Mouse (Mus musculus): ENCODE results near the gene Ugt1a5. TPM values are rescaled to one million over a fixed set of nuclear protein-coding genes. Genes with fewer than 3 reads are reported as not detected.
A peak's percentile ranks its signal among the peaks of the same experiment; 100 is the strongest.
"Not testable (repeated sequence)": the region's sequence is repeated elsewhere in the genome, so short reads cannot be mapped to it uniquely, and the experiment has no call there.

Gene Ugt1a5
- 0.26 TPM in 1 of 2 replicates, not detected in the other for total RNA-seq (2014; rRNA removed)
- polyA plus RNA-seq (2015; fragmentation: Nextera tagmentation; extraction: Ambion mirVana) = not detected in 2 replicates

GRCm38 (mm10) chr1:88165711-88166110 lies at the start of gene Ugt1a5:
Gene Ugt1a5 (plus strand): TSS chr1:88166012.
- Histone ChIP-seq H3K4me2 (ENCODE audit: low read depth, low read length) (no peak within 1 kb of the TSS), H3K4me1 (ENCODE audit: insufficient read depth, low read length) (no peaks in the 10 kb centered on the region), H3K9me3 (ENCODE audit: low read length) (no peaks in the 10 kb centered on the region), H3K9ac (replicated peaks; ENCODE audit: low read length) (no peak within 1 kb of the TSS), H3K27ac (no peak within 1 kb of the TSS), H3K27me3 (ENCODE audit: insufficient read depth, low read length) (no peaks in the 10 kb centered on the region), H3K4me3 (ENCODE audit: low read length) (no peak within 1 kb of the TSS), H3K36me3 (ENCODE audit: insufficient read depth, low read length) (no peaks in the 10 kb centered on the region)
- WGBS = 79% methylated on average over 5 of the region's 5 CpGs
- DNase-seq (ENCODE audit: low spot score) (no peak), ATAC-seq (no peak)
- no peak for TF ChIP-seq CTCF (IDR thresholded peaks at IDR 0.05; ENCODE audit: low read depth)

DNA sequence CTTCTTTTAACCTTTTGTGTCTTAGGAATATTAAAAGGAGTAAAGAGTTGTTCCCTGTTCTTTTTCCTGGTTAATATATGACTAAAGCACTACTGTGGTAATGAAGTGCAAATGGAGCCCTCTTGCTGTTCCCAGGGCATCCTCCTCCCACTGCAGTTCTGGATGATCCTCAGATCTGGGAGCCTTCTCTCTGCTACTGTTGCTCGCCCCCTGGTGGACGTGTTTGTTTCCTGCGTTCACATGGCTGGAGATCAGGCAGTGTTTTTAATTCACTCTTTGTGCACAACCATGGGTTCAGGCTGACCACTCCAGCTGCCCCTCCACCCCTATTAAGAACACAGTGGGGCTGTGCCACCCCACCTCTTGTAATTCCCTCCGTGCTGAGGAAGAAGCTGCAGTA lies 45.3 kb upstream of the Ugt1a5 start:
- H3K4me1 ChIP-seq (ENCODE audit: insufficient read depth, low read length); H3K36me3 ChIP-seq (ENCODE audit: insufficient read depth, low read length); ATAC-seq; H3K4me2 ChIP-seq (ENCODE audit: low read depth, low read length); H3K9me3 ChIP-seq (ENCODE audit: low read length); H3K27ac ChIP-seq; H3K4me3 ChIP-seq (ENCODE audit: low read length); H3K9ac ChIP-seq (replicated peaks; ENCODE audit: low read length); DNase-seq (ENCODE audit: low spot score); H3K27me3 ChIP-seq (ENCODE audit: insufficient read depth, low read length): not testable (repeated sequence)
- 19% methylated on average over 4 of the region's 4 CpGs for WGBS
- peak; percentile 33; the same call in 1 of the 2 replicates for TF ChIP-seq CTCF (IDR thresholded peaks at IDR 0.05; ENCODE audit: low read depth)

- not testable (repeated sequence) for H3K27me3 ChIP-seq (ENCODE audit: insufficient read depth, low read length); ATAC-seq; H3K4me3 ChIP-seq (ENCODE audit: low read length); H3K36me3 ChIP-seq (ENCODE audit: insufficient read depth, low read length); H3K27ac ChIP-seq; H3K9ac ChIP-seq (replicated peaks; ENCODE audit: low read length); H3K4me1 ChIP-seq (ENCODE audit: insufficient read depth, low read length); H3K9me3 ChIP-seq (ENCODE audit: low read length); H3K4me2 ChIP-seq (ENCODE audit: low read depth, low read length)
- DNase-seq (ENCODE audit: low spot score) = peak; percentile 3
- no CpG with 5 or more reads among the region's 1 CpGs for WGBS
- peak; percentile 43; the same call in 1 of the 2 replicates for TF ChIP-seq CTCF (IDR thresholded peaks at IDR 0.05; ENCODE audit: low read depth)
Measured at GRCm38 (mm10) chr1:88121521-88121920, 44.3 kb upstream of the Ugt1a5 start.

- not testable (repeated sequence) for H3K4me2 ChIP-seq (ENCODE audit: low read depth, low read length); H3K27me3 ChIP-seq (ENCODE audit: insufficient read depth, low read length); ATAC-seq; H3K27ac ChIP-seq; H3K9me3 ChIP-seq (ENCODE audit: low read length); DNase-seq (ENCODE audit: low spot score); H3K9ac ChIP-seq (replicated peaks; ENCODE audit: low read length); H3K4me3 ChIP-seq (ENCODE audit: low read length); H3K4me1 ChIP-seq (ENCODE audit: insufficient read depth, low read length); H3K36me3 ChIP-seq (ENCODE audit: insufficient read depth, low read length)
- WGBS = 85% methylated on average over 4 of the region's 4 CpGs
- peak; percentile 40; the same call in 1 of the 2 replicates for TF ChIP-seq CTCF (IDR thresholded peaks at IDR 0.05; ENCODE audit: low read depth)
Measured at GRCm38 (mm10) chr1:88125827-88126360, 39.9 kb upstream of the Ugt1a5 start.

GRCm38 (mm10) chr1:88129091-88129490 lies 36.7 kb upstream of the Ugt1a5 start:
- H3K9ac ChIP-seq (replicated peaks; ENCODE audit: low read length); H3K4me2 ChIP-seq (ENCODE audit: low read depth, low read length); H3K4me3 ChIP-seq (ENCODE audit: low read length); ATAC-seq; H3K9me3 ChIP-seq (ENCODE audit: low read length); H3K36me3 ChIP-seq (ENCODE audit: insufficient read depth, low read length); H3K27ac ChIP-seq; DNase-seq (ENCODE audit: low spot score); H3K4me1 ChIP-seq (ENCODE audit: insufficient read depth, low read length); H3K27me3 ChIP-seq (ENCODE audit: insufficient read depth, low read length): not testable (repeated sequence)
- WGBS = 88% methylated on average over 2 of the region's 2 CpGs

GRCm38 (mm10) chr1:88130223-88130622 lies 35.6 kb upstream of the Ugt1a5 start:
- not testable (repeated sequence) for H3K9ac ChIP-seq (replicated peaks; ENCODE audit: low read length); H3K9me3 ChIP-seq (ENCODE audit: low read length); H3K4me3 ChIP-seq (ENCODE audit: low read length); H3K27me3 ChIP-seq (ENCODE audit: insufficient read depth, low read length); H3K4me2 ChIP-seq (ENCODE audit: low read depth, low read length); ATAC-seq; H3K36me3 ChIP-seq (ENCODE audit: insufficient read depth, low read length); H3K4me1 ChIP-seq (ENCODE audit: insufficient read depth, low read length); DNase-seq (ENCODE audit: low spot score); H3K27ac ChIP-seq
- 81% methylated on average over 1 of the region's 1 CpGs for WGBS

GRCm38 (mm10) chr1:88133908-88134456 lies 31.8 kb upstream of the Ugt1a5 start:
- WGBS = 37% methylated on average over 3 of the region's 3 CpGs

GRCm38 (mm10) chr1:88134457-88135011 lies 31.3 kb upstream of the Ugt1a5 start, which contains the start of gene Ugt1a6a:
Gene Ugt1a6a (plus strand): TSS chr1:88134809.
- not testable (repeated sequence) for H3K4me3 ChIP-seq (ENCODE audit: low read length); H3K4me2 ChIP-seq (ENCODE audit: low read depth, low read length); H3K9ac ChIP-seq (replicated peaks; ENCODE audit: low read length); H3K4me1 ChIP-seq (ENCODE audit: insufficient read depth, low read length); H3K36me3 ChIP-seq (ENCODE audit: insufficient read depth, low read length); H3K27me3 ChIP-seq (ENCODE audit: insufficient read depth, low read length); H3K9me3 ChIP-seq (ENCODE audit: low read length)
- H3K27ac ChIP-seq = peak within 1 kb of the TSS; percentile 68; the same call in 1 of the 2 replicates
- peak; percentile 89 for ATAC-seq
- 40% methylated on average over 5 of the region's 5 CpGs for WGBS
- peak; percentile 70 for DNase-seq (ENCODE audit: low spot score)

More at GRCm38 (mm10) chr1:88133908-88134456, 31.8 kb upstream of the Ugt1a5 start:
- Histone ChIP-seq H3K9me3 (ENCODE audit: low read length) (no peaks in the 10 kb centered on the region), H3K9ac (replicated peaks; ENCODE audit: low read length) (no peak overlapping the region), H3K4me1 (ENCODE audit: insufficient read depth, low read length) (no peaks in the 10 kb centered on the region), H3K27ac (peak overlapping the region; percentile 68; the same call in 1 of the 2 replicates), H3K27me3 (ENCODE audit: insufficient read depth, low read length) (no peaks in the 10 kb centered on the region), H3K4me3 (ENCODE audit: low read length) (no peak overlapping the region), H3K4me2 (ENCODE audit: low read depth, low read length) (no peak overlapping the region), H3K36me3 (ENCODE audit: insufficient read depth, low read length) (no peaks in the 10 kb centered on the region)
- no peak for TF ChIP-seq CTCF (IDR thresholded peaks at IDR 0.05; ENCODE audit: low read depth)
- ATAC-seq (peak; percentile 45), DNase-seq (ENCODE audit: low spot score) (peak; percentile 54)

GRCm38 (mm10) chr1:88135229-88135904 lies 30.4 kb upstream of the Ugt1a5 start:
- H3K4me3 ChIP-seq (ENCODE audit: low read length); H3K9ac ChIP-seq (replicated peaks; ENCODE audit: low read length); H3K36me3 ChIP-seq (ENCODE audit: insufficient read depth, low read length); H3K9me3 ChIP-seq (ENCODE audit: low read length); H3K27me3 ChIP-seq (ENCODE audit: insufficient read depth, low read length); H3K4me2 ChIP-seq (ENCODE audit: low read depth, low read length); DNase-seq (ENCODE audit: low spot score); ATAC-seq; H3K27ac ChIP-seq; H3K4me1 ChIP-seq (ENCODE audit: insufficient read depth, low read length): not testable (repeated sequence)
- 88% methylated on average over 5 of the region's 6 CpGs for WGBS
